Mouse (Mus musculus) hindbrain, embryonic 11.5 days (tissue): Measurements from ENCODE around the gene Tgm1. TPM values are rescaled to one million over a fixed set of nuclear protein-coding genes. Genes with fewer than 3 reads are reported as not detected.
"Not testable (repeated sequence)": the region's sequence is repeated elsewhere in the genome, so short reads cannot be mapped to it uniquely, and the experiment has no call there.

Experiments used
- ATAC-seq: fragments of 200-750 bp; cut with Nextera tagmentation; 2 replicates; pipeline ENCODE4 v1.8.0; 2017; ENCODE audit warnings: mild to moderate bottlenecking, moderate TSS enrichment, moderate library complexity; ENCODE audit not compliant: low FRiP score
- DNase-seq: peaks from one replicate; pipeline ENCODE4 v3.0.0-alpha.2; 2015; ENCODE audit warnings: low spot score
- H3K27ac ChIP-seq: fragments of 300-500 bp; sonication (generic); 2 replicates; pipeline ENCODE4 v1.5.1; 2014; ENCODE audit warnings: mild to moderate bottlenecking, low read depth, low read length
- H3K27me3 ChIP-seq: fragments of 300-500 bp; sonication (generic); 2 replicates; pipeline ENCODE4 v1.6.1; 2014; ENCODE audit warnings: mild to moderate bottlenecking, low read length, moderate library complexity, mixed read lengths; ENCODE audit not compliant: control insufficient read depth, insufficient read depth
- H3K36me3 ChIP-seq: fragments of 300-500 bp; sonication (generic); 2 replicates; pipeline ENCODE4 v1.6.1; 2014; ENCODE audit warnings: mild to moderate bottlenecking, low read length, moderate library complexity, mixed read lengths; ENCODE audit not compliant: control insufficient read depth, insufficient read depth
- H3K4me1 ChIP-seq: fragments of 300-500 bp; sonication (generic); replicated peaks from 2 replicates; pipeline ENCODE4 v1.6.1; 2014; ENCODE audit warnings: low read length, mixed read lengths; ENCODE audit not compliant: control insufficient read depth, insufficient read depth
- H3K4me2 ChIP-seq: fragments of 300-500 bp; sonication (generic); replicated peaks from 2 replicates; pipeline ENCODE4 v1.6.1; 2014; ENCODE audit warnings: mild to moderate bottlenecking, low read depth, low read length
- H3K4me3 ChIP-seq: fragments of 300-500 bp; sonication (generic); 2 replicates; pipeline ENCODE4 v1.5.1; 2014; ENCODE audit warnings: low read depth, low read length
- H3K9ac ChIP-seq: fragments of 300-500 bp; sonication (generic); 2 replicates; pipeline ENCODE4 v1.6.1; 2014; ENCODE audit warnings: low read depth, low read length
- H3K9me3 ChIP-seq: fragments of 300-500 bp; sonication (generic); 2 replicates; pipeline ENCODE4 v1.6.1; 2016; ENCODE audit warnings: low read length; ENCODE audit not compliant: control insufficient read depth
- WGBS: fragments of 180-500 bp; shearing (Covaris S2); extraction: QIAGEN DNeasy Blood & Tissue Kit; methylation state at CpG from one replicate; pipeline ENCODE4 v1.1.7; 2014; 5-methylcytosine and 5-hydroxymethylcytosine counted together
- polyA plus RNA-seq: library from polyadenylated mRNA; unstranded; fragments of >200 nt; fragmentation: Nextera tagmentation; extraction: Ambion mirVana; gene quantifications from 2 replicates; pipeline ENCODE4 v1.2.1, GENCODE M21; 2014

Gene Tgm1
- 0.36 and 0.49 TPM in 2 replicates for polyA plus RNA-seq

DNA sequence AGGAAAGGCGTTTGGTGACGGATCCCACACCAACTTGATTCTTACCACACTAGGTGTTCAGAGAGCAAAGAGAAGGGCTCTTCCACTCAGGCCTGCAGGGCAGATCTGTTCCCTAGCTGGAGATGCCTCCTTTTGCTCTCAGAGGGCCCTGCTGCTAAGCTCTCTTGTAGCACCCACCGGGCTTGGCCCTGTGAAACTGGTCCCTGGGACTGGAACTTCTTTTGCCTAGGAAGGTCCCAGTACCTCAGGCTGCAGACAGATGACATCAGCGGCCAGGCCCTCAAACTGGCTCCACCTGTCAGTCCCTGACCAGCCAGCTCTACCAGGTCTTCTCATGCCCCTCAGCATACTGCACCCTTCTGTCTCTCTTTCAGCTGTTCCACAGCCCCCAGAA, at the start of gene Tgm1:
TSS of gene Tgm1 (minus strand) at position 198 of the 394 bp plus-strand sequence.
- Histone ChIP-seq H3K4me2 (0 out of 2 replicates have a peak within 1 kb of the TSS, but pooled peaks have one; percentile 7), H3K9me3 (no peaks in the 10 kb centered on the region), H3K27me3 (peaks cover 8% of the 10 kb centered on the region), H3K27ac (no peak within 1 kb of the TSS), H3K36me3 (no peaks in the 10 kb centered on the region), H3K4me3 (no peak within 1 kb of the TSS), H3K9ac (no peak within 1 kb of the TSS), H3K4me1 (no peaks in the 10 kb centered on the region)
- ATAC-seq (no peak), DNase-seq (no peak)
- 31% methylated on average over 4 of the region's 4 CpGs for WGBS

DNA sequence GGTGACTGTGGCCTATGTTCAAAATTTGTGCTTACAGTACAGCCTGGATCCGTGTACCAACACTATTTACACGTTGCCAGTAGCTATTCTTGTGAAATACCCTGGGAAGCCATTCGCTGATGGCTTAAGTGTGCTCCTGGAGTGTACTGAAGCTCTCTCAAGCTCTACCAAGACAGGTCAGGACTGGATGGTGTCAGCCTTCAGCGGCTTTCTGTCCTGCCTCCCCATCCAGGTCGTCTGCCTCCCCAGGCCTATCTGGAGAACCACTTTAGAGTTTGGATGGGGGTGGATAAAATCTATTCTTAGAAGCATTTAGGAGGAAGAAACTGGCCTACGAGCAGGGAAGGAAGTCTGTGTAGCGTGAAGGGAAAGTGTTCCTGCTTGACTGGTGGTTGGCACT, 49.4 kb upstream of the Tgm1 start:
- Histone ChIP-seq H3K27ac (no peak overlapping the region), H3K4me1 (0 out of 2 replicates have a peak, but pooled peaks cover 7% of the 10 kb centered on the region), H3K9ac (no peak overlapping the region), H3K9me3 (no peaks in the 10 kb centered on the region), H3K4me2 (no peak overlapping the region), H3K27me3 (peaks cover 56% of the 10 kb centered on the region), H3K4me3 (no peak overlapping the region), H3K36me3 (no peaks in the 10 kb centered on the region)
- DNase-seq (no peak), ATAC-seq (no peak)
- 71% methylated on average over 7 of the region's 7 CpGs for WGBS

- peaks cover 48% of the 10 kb centered on the region for H3K27me3 ChIP-seq
Observed at GRCm38 (mm10) chr14:55762001-55762821, 48.5 kb upstream of the Tgm1 start.

GRCm38 (mm10) chr14:55761163-55761562, 47.4 kb upstream of the Tgm1 start, which contains the start of gene Ltb4r2:
Gene Ltb4r2 (plus strand): TSS chr14:55761428.
- H3K4me2 ChIP-seq = peak within 1 kb of the TSS; percentile 94
- WGBS = 71% methylated on average over 6 of the region's 6 CpGs
- no peak for DNase-seq
- H3K36me3 ChIP-seq = no peaks in the 10 kb centered on the region
- H3K27ac ChIP-seq = peak within 1 kb of the TSS; percentile 9; the same call in 1 of the 2 replicates
- H3K4me3 ChIP-seq = peak within 1 kb of the TSS; percentile 46
- no peaks in the 10 kb centered on the region for H3K9me3 ChIP-seq
- H3K9ac ChIP-seq = peak within 1 kb of the TSS; percentile 70
- ATAC-seq = no peak
- H3K27me3 ChIP-seq = peaks cover 41% of the 10 kb centered on the region
- H3K4me1 ChIP-seq = 0 out of 2 replicates have a peak, but pooled peaks cover 5% of the 10 kb centered on the region

More at GRCm38 (mm10) chr14:55762001-55762821, 48.5 kb upstream of the Tgm1 start:
- peak overlapping the region; percentile 9; the same call in 1 of the 2 replicates for H3K27ac ChIP-seq
- 0 out of 2 replicates have a peak, but pooled peaks cover 5% of the 10 kb centered on the region for H3K4me1 ChIP-seq
- peak; percentile 73 for ATAC-seq
- H3K4me3 ChIP-seq = peak overlapping the region; percentile 46
- under 1% methylated on average over 74 of the region's 77 CpGs for WGBS
- H3K9ac ChIP-seq = peak overlapping the region; percentile 70
- peak; percentile 77 for DNase-seq
- H3K36me3 ChIP-seq = no peaks in the 10 kb centered on the region
- no peaks in the 10 kb centered on the region for H3K9me3 ChIP-seq
- peak overlapping the region; percentile 94 for H3K4me2 ChIP-seq

DNA sequence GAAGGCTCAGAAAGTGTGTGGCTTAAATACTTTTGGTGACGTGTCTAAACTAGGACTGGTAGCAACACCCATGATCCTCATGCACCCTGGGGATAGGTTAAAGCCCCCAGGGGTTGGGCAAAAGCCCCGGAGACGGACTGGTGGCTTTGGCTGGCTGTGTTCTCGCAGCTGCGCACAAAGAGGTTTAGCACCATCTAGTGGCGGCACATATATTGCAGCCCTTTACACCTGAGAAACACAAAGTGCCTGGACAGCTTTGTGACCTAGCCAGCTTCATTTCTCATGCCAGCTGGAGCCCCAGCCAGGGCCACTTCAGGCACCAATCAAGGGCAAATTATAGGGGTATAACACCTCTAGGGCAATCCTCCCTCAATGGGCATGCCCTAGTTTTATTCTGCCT, 46.4 kb upstream of the Tgm1 start:
- peaks cover 36% of the 10 kb centered on the region for H3K27me3 ChIP-seq
- H3K4me2 ChIP-seq, H3K9me3 ChIP-seq, H3K4me3 ChIP-seq, H3K27ac ChIP-seq, ATAC-seq, H3K36me3 ChIP-seq, H3K9ac ChIP-seq, H3K4me1 ChIP-seq: not testable (repeated sequence)
- 0% methylated on average over 6 of the region's 6 CpGs for WGBS
- DNase-seq = peak; percentile 88

DNA sequence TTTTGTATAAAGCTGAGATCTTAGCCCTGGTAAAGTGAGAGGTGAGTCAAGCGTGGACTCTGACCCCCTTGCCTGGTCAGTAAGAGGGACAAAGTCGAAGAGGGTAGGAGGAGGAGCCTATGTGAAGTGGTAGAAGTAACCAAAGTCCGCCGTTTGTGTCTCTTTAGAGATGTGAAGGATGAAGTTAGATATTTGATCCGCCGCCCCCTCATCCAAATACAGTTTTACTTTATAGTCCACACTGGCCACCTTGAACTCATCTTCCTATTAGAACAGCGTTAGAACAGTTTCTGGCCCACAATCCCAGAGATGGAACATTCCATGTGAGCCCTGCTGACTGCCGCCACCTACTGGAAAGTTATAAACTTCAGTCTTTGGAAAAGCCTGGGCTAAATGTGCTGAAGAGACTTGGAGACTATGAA, 44.6 kb upstream of the Tgm1 start, which contains the start of gene Cideb:
TSS of gene Cideb (minus strand) at position 96 of the 422 bp plus-strand sequence.
- DNase-seq (peak; percentile 74), ATAC-seq (no peak)
- H3K4me3 ChIP-seq = no peak within 1 kb of the TSS
- H3K27me3 ChIP-seq = peaks cover 25% of the 10 kb centered on the region
- 0 out of 2 replicates have a peak, but pooled peaks cover 9% of the 10 kb centered on the region for H3K36me3 ChIP-seq
- 0 out of 2 replicates have a peak, but pooled peaks cover 5% of the 10 kb centered on the region for H3K4me1 ChIP-seq
- no peaks in the 10 kb centered on the region for H3K9me3 ChIP-seq
- H3K9ac ChIP-seq = no peak within 1 kb of the TSS
- H3K4me2 ChIP-seq = no peak within 1 kb of the TSS
- WGBS = 13% methylated on average over 8 of the region's 8 CpGs
- H3K27ac ChIP-seq = no peak within 1 kb of the TSS

DNA sequence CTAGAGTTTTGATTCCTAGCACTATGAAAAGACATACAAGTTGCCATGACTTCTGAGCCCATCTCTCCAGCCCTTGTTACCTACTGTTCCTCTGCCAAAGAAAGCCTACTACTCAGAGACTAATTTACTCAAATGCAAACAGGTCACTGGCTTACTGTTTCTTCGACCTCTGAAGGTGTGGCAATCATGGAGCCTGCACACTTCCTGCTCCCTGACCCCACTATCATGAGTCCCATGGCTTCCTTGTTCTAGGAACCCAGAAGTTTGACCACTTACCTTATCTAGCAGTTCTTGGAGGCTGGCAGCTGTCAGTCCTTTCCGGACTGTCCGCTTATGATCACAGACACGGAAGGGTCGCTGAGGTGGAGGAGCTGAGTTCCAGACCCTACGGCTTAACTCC, 43.8 kb upstream of the Tgm1 start:
- no peak overlapping the region for H3K27ac ChIP-seq
- DNase-seq (no peak), ATAC-seq (no peak)
- H3K4me3 ChIP-seq = no peak overlapping the region
- no peak overlapping the region for H3K9ac ChIP-seq
- peaks cover 17% of the 10 kb centered on the region for H3K27me3 ChIP-seq
- WGBS = 92% methylated on average over 6 of the region's 6 CpGs
- H3K4me2 ChIP-seq = no peak overlapping the region
- H3K9me3 ChIP-seq = no peaks in the 10 kb centered on the region
- peaks cover 15% of the 10 kb centered on the region; the same call in 1 of the 2 replicates for H3K36me3 ChIP-seq
- H3K4me1 ChIP-seq = 0 out of 2 replicates have a peak, but pooled peaks cover 5% of the 10 kb centered on the region

- H3K4me3 ChIP-seq = no peak overlapping the region
- ATAC-seq (no peak), DNase-seq (no peak)
- no peaks in the 10 kb centered on the region for H3K27me3 ChIP-seq
- H3K36me3 ChIP-seq = no peaks in the 10 kb centered on the region
- H3K9me3 ChIP-seq = no peaks in the 10 kb centered on the region
- no peak overlapping the region for H3K9ac ChIP-seq
- H3K4me1 ChIP-seq = peaks cover 3% of the 10 kb centered on the region; the same call in 1 of the 2 replicates
- WGBS = 90% methylated on average over 10 of the region's 10 CpGs
- H3K4me2 ChIP-seq = no peak overlapping the region
- no peak overlapping the region for H3K27ac ChIP-seq
Observed at GRCm38 (mm10) chr14:55747051-55747847, 33.5 kb upstream of the Tgm1 start.
